Mouse (Mus musculus): ENCODE measurements around the gene Arsg.

Arsg gene

DNA sequence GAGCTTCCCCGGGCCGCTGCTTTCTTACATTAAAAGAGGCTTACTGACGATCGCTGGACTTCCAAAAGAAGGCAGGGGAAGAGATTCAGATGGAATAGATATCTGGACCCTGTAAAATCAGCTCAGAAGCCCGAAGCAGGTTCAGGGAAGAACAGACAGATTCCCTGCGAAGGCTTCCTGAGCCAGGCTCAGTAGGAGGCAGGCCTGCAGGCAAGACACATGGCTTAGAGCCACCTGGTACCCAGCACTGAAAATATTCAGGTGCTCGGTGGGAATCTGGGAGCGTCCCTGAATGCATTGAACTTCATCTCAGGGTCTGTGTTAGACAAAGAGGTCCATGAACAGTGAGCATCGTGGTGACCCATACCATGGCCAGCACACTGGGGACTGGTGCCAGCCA is 106.8 kb downstream of the Arsg start:
- intact Hi-C loops (cut with DNase I) = loop anchor here (2.0 to 10.0 kb wide), 2 partner anchors 129 to 265 kb away; no protein-coding TSS in a partner anchor

DNA sequence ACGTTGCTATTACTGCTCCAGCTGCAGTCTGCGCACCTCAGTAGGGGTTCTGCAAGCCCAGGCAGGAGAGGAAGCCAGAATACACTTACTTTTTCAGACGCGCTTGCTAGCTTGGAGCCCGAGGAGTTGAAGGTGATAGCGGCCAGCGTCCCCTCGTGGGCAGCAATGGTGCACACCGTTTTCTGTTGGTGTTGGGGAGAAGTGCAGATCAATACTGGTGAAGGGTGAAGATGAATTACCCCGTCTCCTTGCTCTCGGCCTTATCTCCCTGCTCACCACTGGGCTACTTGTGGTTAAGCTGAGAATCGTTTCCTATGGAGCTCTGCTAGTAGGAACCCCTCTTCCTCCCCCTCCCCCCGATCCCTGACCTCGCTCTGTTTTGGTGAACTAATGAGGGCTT is 110.8 kb downstream of the Arsg start:
- intact Hi-C loops (cut with DNase I) = loop anchor here (10.0 kb wide), 1 partner anchor 269 kb away; no protein-coding TSS in a partner anchor

DNA sequence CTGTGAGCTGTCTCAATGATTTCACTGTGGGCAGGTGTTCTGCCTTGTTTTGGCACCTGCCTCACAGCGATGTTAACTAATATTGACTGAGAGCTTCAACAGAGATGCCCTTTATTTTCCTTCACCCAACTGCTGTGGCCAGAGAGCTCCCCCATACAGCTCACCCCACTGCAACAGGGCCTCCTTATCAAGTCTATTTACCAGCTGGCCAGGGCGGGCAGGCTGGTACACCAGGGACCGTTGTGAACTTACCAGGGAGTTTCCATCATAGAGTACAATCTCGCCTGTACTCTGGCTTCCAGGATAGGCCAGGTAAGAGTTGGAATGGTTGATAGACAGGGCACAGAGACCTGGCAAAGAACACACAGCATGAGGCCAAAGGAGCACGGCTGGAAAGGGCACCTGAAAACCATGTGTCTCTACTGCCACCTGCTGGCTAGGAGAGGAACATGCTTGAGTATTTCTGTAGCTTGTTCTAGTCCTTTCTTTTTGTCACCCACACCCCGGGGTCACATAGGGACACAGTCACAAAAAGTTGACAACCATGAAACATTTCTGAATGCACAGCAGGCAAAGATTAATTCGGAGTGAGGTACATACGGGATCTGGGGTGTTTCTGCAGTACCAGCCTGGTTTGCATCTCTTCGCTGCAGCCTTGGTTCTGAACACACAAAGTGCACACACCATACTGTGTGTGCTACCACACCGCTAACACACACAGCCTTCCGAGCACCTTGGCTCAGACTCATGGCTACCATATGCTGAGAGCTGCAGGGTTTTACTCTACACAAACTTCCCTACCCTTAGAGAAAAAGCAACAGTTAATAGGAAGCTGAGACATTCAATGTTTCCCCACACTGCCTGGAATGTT is 111.9 kb downstream of the Arsg start:
- intact Hi-C loops (cut with DNase I) = loop anchor here (1.0 to 10.0 kb wide), 3 partner anchors 37 to 270 kb away; no protein-coding TSS in a partner anchor

DNA sequence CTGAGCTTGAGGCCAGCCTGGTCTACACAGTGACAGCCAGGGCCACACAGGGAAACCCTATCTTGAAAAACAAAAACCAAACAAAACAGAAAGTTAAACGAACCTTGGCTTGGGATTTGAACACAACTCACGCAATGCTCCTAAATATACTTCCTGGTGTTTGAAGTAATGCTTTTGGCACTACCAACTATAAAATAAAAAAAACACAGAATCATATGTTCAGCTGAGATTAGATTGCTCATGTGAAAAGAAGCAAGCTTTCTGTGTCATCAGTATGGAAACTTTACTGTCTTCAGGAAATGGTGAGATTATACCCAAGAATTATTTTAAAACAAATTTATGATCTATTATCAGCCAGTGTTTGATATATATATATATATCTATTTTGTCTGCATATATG is 113.2 kb downstream of the Arsg start:
- intact Hi-C loops (cut with DNase I) = loop anchor here (5.0 to 10.0 kb wide), 2 partner anchors 36 to 272 kb away; no protein-coding TSS in a partner anchor

DNA sequence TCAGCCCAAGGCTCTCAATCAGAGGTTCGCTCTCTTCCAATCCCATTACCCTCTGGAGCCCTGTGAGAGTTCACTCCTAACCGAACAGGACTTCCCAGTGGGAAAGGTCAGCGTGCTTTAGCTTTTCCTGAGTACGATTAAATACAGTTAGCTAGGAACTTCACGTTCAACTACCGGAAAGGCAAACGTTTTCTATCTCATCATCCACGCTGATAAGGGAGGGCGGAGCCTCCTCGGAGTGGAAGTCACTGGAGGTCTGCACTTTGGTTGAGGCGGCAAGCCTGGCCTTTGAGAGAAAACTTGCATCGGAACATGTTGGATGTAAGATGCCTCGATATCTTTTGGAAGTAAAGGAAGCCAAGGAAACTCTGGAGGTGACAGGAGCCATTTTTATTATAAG is 113.8 kb downstream of the Arsg start:
- intact Hi-C loops (cut with DNase I) = loop anchor here (5.0 to 10.0 kb wide), 2 partner anchors 35 to 272 kb away; no protein-coding TSS in a partner anchor

DNA sequence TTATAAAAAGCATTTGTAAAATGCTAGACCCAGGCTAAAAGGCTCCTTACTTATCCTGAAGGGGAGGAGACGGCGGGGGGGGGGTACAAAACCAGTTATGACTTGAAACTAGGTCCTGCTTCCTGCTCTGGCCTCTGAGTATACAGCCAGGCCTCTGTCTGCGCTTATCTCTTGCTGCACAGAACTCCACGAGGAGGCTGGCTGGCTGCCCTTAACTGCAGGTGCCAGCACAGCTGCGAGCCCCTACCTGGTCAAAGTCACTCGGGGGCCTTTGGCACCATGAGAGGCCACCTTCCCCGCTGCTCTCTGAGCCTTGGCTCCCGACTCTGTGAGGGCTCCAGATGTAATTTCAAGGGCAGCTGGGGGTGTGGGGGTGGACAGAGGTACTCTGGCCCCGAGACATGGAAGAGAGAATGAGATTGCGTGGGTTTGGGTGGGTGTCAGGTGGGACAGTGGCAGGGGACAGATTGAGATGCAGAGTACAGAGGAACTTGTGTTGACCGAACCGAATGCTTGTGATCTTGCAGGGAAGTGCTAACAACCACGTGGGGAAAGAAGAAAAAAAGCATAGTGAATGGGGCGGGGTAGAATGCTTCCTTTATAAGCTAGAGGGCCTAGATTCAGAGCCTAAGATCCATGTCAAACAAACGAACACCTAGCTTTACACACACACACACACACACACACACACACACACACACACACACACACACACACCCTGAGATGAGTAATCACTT is 114.6 kb downstream of the Arsg start:
- intact Hi-C loops (cut with DNase I) = loop anchor here (5.0 to 10.0 kb wide), 2 partner anchors 34 to 273 kb away; no protein-coding TSS in a partner anchor

DNA sequence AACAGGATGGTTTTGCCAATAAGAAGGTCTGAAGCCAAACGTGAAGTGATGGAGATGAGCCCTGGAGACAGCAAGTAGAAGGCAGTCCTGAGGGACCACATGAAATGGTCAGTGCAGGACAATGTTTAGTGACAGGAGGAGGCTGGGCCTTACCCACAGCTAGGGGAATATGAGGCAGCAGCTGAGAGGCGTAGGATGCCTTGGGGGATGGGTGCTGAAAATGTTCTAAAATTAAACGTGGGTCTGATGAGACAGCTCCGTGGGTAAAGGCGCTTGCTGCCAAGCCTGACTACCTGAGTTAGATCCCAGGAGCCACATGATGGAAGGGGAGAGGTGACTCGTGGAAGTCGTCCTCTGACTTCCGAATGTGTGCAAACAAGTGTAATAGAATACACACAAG is 116.8 kb downstream of the Arsg start:
- intact Hi-C loops (cut with DNase I) = loop anchor here (5.0 kb wide), 1 partner anchor 348 kb away; no protein-coding TSS in a partner anchor

DNA sequence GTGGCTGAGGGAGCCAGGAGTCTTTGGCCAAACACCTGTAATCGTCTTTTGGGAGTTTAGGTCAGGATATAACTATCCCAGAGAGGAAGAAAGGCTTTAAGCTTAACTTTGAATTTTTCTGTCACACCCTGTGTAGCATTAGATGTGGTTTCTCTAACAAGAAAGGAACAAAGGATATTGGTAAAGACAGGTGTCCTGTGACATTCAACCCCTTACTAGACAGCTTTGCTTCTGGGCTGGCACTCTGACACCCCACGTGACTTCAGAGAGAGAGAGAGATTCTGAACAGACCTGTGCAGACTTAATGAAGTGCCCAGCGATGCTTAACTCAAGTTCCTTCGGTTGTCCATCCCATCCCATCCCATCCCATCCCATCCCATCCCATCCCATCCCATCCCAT is 118.3 kb downstream of the Arsg start:
- intact Hi-C loops (cut with DNase I) = loop anchor here (5.0 kb wide), 1 partner anchor 349 kb away; no protein-coding TSS in a partner anchor

DNA sequence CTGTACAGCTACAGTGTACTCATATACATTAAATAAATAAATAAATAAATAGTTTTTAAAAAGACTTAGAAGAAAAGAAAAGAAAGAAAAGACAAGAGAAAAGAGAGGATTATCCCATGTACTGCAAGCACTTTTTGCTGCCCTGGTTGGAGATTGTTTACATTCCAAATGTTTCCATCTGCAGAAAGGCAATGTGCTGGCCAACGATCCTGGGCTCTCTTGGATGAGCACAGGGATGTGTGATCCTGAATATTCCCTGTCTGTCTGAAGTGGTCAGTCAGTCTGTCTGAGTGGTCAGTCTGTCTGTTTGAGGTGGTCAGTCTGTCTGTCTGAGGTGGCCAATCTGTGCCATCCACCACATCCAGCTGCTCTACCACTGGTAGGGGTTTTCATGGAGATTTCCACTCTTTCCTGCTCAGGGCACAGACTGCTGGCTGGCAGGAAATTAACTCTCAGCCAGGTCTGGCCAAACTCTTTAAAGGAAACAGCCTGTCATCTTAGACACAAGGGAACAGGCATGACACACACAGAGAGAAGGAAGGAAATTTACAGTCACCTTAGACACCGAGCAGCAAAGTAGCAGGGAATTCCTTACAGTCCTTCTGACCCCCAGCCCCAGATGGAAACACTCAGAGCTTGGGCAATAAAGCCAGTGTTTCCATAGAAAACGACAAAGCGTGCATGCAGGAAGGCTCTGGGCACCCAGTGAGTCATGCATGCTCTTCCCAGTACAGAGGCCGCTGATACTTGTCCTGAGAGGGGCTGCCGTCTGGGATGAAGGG is 120.2 kb downstream of the Arsg start:
- intact Hi-C loops (cut with DNase I) = loop anchor here (5.0 kb wide), 1 partner anchor 351 kb away; no protein-coding TSS in a partner anchor

DNA sequence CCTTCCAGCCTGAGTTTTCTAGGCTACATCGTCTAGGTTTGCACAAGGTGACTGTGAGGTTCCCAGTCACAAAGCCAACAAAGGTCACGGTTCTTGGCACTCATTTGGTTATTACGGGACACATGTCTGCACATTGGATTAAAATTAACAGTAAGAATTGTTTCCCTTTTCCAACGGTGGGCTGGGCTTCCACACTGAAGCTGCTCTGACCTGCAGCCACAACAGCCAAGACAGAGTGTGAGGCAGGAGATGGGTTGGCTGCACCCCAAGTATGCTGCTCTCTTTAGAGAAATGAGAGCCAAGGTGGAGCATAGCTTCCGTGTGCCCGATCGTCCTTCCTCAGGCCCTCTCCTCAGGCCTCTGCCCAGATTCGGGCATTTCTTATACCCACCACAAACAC is 121.6 kb downstream of the Arsg start:
- intact Hi-C loops (cut with DNase I) = loop anchor here (5.0 kb wide), 1 partner anchor 352 kb away; no protein-coding TSS in a partner anchor

DNA sequence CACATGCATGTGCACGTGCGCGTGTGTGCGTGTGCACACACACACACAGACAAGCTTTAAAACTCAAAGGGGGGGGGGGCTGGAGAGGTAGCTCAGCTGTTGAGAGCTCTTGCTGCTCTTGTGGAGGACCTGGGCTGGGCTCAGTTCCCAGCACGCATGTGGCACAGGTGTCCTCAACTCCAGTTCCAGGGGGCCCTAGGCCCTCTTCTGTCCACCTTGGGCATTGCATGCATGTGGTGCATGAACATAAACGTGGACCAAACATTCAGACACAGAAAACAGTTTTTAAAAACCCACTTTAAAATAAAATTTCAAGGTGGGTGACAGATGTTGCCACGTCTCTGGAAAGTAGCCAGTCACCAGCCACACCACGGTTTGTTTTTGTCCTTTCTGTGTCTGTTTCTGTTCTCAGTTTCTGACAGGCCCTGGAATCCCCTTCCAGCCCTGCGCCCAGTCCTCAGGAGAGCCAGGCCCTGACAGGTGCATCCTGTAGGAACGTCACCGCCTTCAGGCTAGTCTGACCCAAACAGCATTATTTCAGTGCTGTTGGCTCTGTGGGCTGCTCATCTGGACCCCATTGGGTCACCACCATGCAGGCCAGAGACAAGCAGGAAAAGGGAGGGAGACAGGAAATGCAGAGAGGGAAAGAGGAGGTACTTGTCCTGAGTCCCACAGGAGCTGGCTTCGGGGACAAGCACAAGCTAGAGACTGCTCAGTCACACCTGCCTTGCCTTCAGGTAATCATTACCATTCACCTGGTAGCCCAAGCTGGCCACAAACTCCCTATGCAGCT is 125.8 kb downstream of the Arsg start:
- intact Hi-C loops (cut with DNase I) = no loop called here

DNA sequence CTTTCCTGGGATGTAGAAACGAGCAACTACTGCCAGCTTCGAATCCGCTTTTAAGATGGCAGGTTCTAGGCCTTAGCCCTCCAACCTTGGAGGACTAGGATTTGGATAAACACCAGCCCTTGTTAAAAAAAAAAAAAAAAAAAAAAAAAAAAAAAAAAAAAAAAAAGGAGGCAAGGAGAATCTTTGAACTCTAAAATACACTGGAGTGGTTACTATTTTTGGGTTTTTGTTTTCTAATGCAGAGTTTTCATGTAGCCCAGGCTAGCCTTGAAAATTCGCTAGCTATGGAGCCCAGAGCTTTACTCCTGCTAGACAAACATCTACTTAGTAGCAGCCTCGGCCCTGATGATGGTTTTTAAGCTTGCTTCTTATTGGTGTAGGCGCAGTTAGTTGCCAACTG is 134.4 kb downstream of the Arsg start:
- intact Hi-C loops (cut with DNase I) = no loop called here

DNA sequence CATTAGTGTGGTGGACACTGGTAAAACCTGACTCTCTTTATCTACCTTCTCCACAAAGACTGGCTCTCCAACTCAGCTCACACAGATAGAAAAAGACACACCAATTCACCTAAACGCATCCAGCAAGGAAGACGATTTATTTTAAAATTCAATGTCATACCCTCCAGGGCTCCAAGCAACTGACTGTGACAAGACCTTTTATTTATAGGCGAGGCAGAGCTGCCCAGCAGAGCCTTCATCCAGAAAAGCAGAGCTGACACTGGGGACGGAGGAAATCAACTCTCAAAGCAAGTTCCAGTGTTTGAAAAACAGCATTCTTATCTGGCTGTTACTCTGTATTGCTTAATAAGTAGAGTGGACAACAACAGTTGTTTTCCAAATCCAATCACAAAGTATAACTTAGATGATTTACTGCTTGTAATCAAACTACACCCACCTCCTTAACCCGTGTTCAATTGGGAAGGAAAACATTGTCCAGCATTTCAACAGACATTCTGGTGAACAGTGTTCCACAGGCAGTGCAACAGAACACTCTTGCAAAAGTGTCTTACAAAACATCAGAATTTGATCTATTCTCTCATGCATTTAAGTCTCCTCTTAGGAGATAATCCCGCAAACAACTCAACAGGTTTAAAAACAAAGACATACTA is 135.9 kb downstream of the Arsg start:
- intact Hi-C loops (cut with DNase I) = no loop called here

DNA sequence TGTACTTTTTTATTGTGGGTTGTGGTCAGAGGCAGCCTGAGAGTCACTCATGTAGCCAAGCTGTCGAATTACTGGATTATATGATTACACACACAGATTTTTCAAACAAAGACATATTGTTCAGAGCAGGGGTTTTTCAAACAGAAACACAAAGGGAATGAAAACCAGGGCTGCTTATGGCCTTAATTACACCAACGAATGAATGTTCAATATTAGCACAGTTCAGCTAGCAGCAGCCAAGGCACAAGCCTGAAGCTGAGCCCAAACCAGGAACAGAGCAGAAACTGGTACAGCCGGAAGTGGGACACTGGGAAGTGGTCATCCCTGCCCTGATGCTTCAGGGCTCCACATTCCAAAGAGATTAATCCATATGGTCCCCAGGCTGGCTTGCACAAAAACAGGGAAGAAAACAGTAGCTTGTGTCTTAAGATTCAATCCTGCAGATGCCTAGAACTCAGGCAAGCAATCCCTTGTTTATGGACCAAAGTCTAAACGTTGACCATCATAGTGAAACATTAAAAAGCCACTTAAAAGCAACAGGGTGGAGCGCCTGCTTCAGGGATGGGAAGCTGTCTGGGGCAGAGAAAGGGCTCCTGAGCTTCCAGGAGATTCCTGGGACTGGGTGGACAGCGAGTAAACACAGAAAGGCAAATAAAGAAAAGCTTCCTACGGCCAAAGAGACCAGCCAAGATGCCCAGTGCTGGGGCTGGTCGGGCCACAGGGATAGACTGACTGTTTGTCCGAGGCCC is 137.0 kb downstream of the Arsg start:
- intact Hi-C loops (cut with DNase I) = loop anchor here (10.0 kb wide), 2 partner anchors 165 to 275 kb away; no protein-coding TSS in a partner anchor

DNA sequence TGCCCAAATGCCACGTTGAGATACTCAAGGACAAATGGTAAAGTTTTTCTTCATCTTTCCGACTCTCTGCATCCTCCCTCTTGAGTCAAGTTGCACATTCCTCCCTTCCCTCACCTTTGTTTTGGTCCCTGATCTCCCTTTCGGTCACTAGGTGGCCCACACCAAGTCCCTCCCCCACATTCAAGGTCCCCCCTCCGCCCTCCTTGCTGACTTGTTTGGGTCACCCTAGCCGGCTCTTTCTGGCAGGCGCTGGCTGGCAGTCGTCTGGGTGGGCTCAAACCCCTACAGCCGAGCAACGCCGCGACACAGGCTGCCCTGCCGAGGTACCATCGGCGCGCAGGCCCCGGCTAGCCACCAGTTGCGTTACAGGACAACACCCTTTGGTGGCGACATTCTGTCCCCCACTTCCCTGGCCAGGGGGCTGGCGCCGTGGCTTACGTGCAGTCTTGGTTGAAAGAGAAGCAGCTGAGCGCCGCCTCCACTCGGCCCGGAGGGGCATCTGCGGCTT is 137.7 kb downstream of the Arsg start:
- intact Hi-C loops (cut with DNase I) = loop anchor here (10.0 kb wide), 2 partner anchors 166 to 276 kb away; no protein-coding TSS in a partner anchor

DNA sequence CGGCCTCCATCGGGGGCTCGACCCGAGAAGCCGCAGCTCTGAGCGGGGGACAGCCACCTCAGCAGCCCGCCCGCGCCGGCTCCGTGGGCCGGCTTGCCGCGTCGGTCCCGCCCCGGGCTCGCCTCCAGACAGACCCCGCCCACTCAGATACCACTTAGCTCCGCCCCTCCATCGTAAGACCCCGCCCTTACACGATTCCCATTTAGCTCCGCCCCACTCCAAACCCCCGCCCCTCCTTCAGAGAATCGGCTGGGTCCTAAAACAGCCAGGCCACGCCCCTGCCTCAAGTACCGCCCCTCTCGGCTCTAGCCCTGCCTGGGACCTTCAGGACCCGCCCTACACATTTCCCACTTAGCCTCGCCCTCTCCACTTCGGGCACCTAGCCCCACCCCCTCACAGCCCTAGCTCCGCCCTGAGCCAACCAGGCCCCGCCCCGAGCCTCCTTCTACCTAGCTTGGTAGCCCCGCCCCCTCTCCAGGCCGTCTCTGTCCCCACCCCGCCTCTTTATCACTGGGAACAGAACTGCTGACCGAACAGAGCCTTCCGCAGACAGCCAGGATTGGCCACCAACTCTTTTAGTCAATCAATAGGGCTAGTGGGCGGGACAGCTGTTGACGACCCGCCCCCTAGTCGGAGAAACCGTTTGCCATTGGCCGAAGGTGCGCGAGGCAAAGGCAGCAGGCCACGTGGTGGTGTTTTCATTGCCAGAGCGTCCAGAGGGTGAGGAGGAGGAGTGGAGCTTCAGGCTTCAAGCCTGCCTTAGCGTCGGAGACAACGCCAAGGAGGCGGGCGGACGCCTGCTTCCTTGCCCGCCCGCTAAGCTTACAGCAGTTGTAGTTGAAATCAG is 138.4 kb downstream of the Arsg start, which contains the start of gene Wipi1:
Gene Wipi1, minus strand, starts transcription at position 665 of the 847 bp plus-strand sequence.
- intact Hi-C loops (cut with DNase I) = loop anchor here (10.0 kb wide), 2 partner anchors 167 to 277 kb away; no protein-coding TSS in a partner anchor

DNA sequence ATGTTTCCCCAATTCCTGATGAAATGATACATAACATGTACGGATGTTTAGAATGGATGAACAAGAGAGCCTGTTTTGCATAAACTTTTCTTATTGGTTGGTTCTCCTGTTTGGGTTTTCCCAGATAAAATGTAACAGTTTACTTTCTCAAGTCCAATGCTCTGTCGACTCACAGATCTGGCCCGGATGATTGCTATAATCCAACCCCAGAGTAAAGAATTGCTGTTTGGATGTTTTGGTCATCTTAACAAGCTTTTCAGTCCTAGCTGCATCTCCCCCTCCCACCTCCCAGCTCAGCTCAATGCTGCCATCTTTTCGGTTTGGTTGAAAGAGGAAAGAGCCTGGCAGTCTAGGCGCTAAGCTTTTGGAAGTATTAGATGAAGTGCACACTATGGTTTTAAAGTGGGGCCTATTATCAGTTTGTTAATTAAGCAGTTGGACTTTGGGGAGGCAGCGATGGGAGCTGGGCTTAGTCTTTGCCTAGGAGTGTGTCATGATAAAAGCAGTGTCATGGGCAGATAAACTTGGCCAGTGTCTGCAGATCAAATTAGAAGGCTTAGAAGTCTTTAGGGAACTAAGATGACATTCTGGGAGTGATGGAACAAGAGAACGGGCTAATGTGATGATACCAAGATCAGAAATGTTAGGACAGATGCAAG is 139.8 kb downstream of the Arsg start:
- intact Hi-C loops (cut with DNase I) = loop anchor here (10.0 kb wide), 2 partner anchors 168 to 278 kb away; no protein-coding TSS in a partner anchor

All from adrenal gland (tissue).